Mouse (Mus musculus) gastrocnemius, postnatal 10 days (tissue): ENCODE measurements around the gene Cntn1. TPM values are rescaled to one million over a fixed set of nuclear protein-coding genes. Genes with fewer than 3 reads are reported as not detected.

ENCODE experiments used
- total RNA-seq, 2 experiments: library from RNA; stranded (reverse); gene quantifications; 2 replicates each; pipeline ENCODE4 v1.2.3; 2021

Cntn1 gene
- total RNA-seq, 2 experiments from 2014 or later, result 2.0 to 2.7 TPM

Other genes with a start within 250 kb of the Cntn1 start
- gene Smgc, start 212.9 kb upstream of the Cntn1 start, total RNA-seq, result not detected